Mouse (Mus musculus): Measurements from ENCODE around the gene Akap2.

Akap2 gene

GRCm38 (mm10) chr4:57717354-57717753, at the start of gene Akap2:
Gene Akap2 (plus strand): TSS chr4:57717657.
- in situ Hi-C loops (cut with MboI, MseI), result no loop called here

- in situ Hi-C loops (cut with MboI, MseI), result loop anchor here (10.0 kb wide), 1 partner anchor 234 kb away; no protein-coding TSS in a partner anchor
Observed at GRCm38 (mm10) chr4:57670813-57671469, 46.5 kb upstream of the Akap2 start.

- in situ Hi-C loops (cut with MboI, MseI), result loop anchor here (10.0 kb wide), 1 partner anchor 232 kb away; no protein-coding TSS in a partner anchor
Observed at GRCm38 (mm10) chr4:57672541-57672940, 44.9 kb upstream of the Akap2 start.

GRCm38 (mm10) chr4:57672996-57673906, 44.2 kb upstream of the Akap2 start:
- in situ Hi-C loops (cut with MboI, MseI), result loop anchor here (10.0 kb wide), 1 partner anchor 232 kb away; no protein-coding TSS in a partner anchor

- in situ Hi-C loops (cut with MboI, MseI), result loop anchor here (10.0 kb wide), 1 partner anchor 230 kb away; no protein-coding TSS in a partner anchor
Observed at GRCm38 (mm10) chr4:57674351-57674750, 43.1 kb upstream of the Akap2 start.

- in situ Hi-C loops (cut with MboI, MseI), result loop anchor here (5.0 to 10.0 kb wide), 3 partner anchors 57 to 229 kb away; no protein-coding TSS in a partner anchor
Observed at GRCm38 (mm10) chr4:57675387-57675786, 42.1 kb upstream of the Akap2 start.

- in situ Hi-C loops (cut with MboI, MseI), result loop anchor here (5.0 to 10.0 kb wide), 3 partner anchors 54 to 227 kb away; no protein-coding TSS in a partner anchor
Observed at GRCm38 (mm10) chr4:57677916-57678315, 39.5 kb upstream of the Akap2 start.

GRCm38 (mm10) chr4:57678991-57679457, 38.4 kb upstream of the Akap2 start:
- in situ Hi-C loops (cut with MboI, MseI), result loop anchor here (5.0 to 10.0 kb wide), 3 partner anchors 53 to 226 kb away; no protein-coding TSS in a partner anchor

- in situ Hi-C loops (cut with MboI, MseI), result no loop called here
Observed at GRCm38 (mm10) chr4:57680186-57680585, 37.3 kb upstream of the Akap2 start.

GRCm38 (mm10) chr4:57681511-57681910, 35.9 kb upstream of the Akap2 start:
- in situ Hi-C loops (cut with MboI, MseI), result no loop called here

- in situ Hi-C loops (cut with MboI, MseI), result no loop called here
Observed at GRCm38 (mm10) chr4:57682341-57682740, 35.1 kb upstream of the Akap2 start.

GRCm38 (mm10) chr4:57682944-57683343, 34.5 kb upstream of the Akap2 start:
- in situ Hi-C loops (cut with MboI, MseI), result no loop called here

GRCm38 (mm10) chr4:57684676-57685215, 32.7 kb upstream of the Akap2 start:
- in situ Hi-C loops (cut with MboI, MseI), result no loop called here

- in situ Hi-C loops (cut with MboI, MseI), result no loop called here
Observed at GRCm38 (mm10) chr4:57686736-57687135, 30.7 kb upstream of the Akap2 start.

GRCm38 (mm10) chr4:57687583-57687982, 29.9 kb upstream of the Akap2 start:
- in situ Hi-C loops (cut with MboI, MseI), result no loop called here

- in situ Hi-C loops (cut with MboI, MseI), result no loop called here
Observed at GRCm38 (mm10) chr4:57688131-57688530, 29.3 kb upstream of the Akap2 start.

GRCm38 (mm10) chr4:57690001-57690400, 27.5 kb upstream of the Akap2 start:
- in situ Hi-C loops (cut with MboI, MseI), result no loop called here

GRCm38 (mm10) chr4:57690805-57691204, 26.7 kb upstream of the Akap2 start:
- in situ Hi-C loops (cut with MboI, MseI), result no loop called here

GRCm38 (mm10) chr4:57694356-57695136, 22.9 kb upstream of the Akap2 start:
- in situ Hi-C loops (cut with MboI, MseI), result no loop called here

- in situ Hi-C loops (cut with MboI, MseI), result no loop called here
Observed at GRCm38 (mm10) chr4:57696955-57697354, 20.5 kb upstream of the Akap2 start.

All from regulatory T cell (primary cell).